Mouse (Mus musculus): ENCODE measurements around the gene Rpl35.

Gene Rpl35

GRCm38 (mm10) chr2:38997386-38998374 is 7.7 kb downstream of the Rpl35 start, which contains the start of gene Wdr38:
Gene Wdr38, plus strand, starts transcription at chr2:38997476.
- peak; percentile 74 to 86 for DNase-seq (ENCODE audit: low spot score in 2 of 2)

DNA sequence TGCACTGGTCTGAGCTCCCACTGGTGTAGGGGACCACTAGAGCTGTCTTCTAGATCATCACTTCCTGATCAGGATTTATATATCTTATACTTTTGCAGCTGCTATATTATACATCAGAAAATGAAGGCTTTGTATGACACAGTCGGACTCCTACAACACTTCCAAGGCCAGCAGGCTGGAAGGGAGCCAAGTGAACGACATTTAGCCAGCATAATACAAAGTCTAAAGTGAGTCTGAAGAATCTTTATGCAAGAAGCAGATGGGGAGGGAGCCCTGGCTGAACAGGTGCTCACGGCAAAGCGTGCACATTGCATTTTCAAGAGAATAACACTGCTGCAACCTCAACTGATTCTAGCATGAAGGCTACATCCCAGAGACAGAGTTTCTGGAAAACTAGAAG is 13.0 kb downstream of the Rpl35 start:
- no peak for DNase-seq (ENCODE audit: low spot score in 2 of 2)

- no peak for DNase-seq (ENCODE audit: low spot score in 2 of 2)
Measured at GRCm38 (mm10) chr2:38992004-38992403, 13.4 kb downstream of the Rpl35 start.

DNA sequence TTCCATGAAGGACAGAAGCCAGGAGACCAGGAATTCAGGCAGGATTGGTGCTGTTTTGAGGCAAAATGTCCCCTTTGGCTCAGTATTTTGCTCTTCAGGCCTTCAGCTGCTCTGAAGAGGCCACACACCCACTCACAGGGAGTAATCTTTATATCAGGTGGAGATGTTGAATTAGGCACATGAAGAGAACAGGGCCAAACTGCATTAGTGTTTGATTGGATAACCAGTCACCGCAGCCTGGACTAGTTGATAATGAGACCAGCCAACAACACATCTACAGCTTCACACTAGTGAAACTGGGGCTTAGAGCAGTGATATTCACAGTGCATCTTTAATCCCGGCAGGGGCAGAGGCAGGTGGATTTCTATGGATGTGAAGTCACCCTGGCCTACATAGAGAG is 16.5 kb downstream of the Rpl35 start:
- DNase-seq (ENCODE audit: low spot score in 2 of 2), result no peak

DNA sequence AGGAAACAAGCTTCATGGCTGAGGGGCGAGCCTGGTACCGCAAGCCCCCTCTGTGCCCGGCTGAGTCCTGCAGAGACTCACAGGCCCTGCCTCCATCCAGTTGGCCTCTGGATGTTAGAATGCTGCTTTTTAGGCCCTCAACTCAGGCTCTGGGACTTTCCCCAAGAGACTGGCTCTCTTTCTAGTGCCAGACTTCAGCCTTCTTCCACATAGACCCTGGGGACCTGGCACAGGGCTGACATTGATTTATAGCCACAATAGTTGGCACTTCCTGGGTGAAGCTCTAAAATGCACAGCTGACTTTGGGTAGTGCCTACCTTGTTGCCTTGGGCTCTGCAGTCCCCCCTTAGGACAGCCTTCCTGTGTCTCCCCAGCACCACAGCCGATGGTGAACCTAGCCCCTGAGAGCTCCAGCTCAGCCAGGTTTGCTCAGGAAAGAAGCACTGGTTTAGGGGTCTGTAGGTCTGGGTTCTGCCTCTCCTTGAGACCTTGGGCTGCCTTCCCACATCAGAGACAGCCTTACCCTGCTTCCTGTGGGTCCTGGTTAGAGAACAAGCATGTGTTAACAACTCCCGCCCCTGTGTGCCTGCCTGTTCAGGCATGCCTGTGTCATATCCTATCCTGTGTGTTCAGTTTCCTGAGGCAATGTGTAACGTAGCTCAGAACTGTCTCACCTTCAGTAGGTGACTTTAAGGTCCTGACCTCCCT is 17.5 kb downstream of the Rpl35 start:
- peak; percentile 23 to 51 for DNase-seq (ENCODE audit: low spot score in 2 of 2)

DNA sequence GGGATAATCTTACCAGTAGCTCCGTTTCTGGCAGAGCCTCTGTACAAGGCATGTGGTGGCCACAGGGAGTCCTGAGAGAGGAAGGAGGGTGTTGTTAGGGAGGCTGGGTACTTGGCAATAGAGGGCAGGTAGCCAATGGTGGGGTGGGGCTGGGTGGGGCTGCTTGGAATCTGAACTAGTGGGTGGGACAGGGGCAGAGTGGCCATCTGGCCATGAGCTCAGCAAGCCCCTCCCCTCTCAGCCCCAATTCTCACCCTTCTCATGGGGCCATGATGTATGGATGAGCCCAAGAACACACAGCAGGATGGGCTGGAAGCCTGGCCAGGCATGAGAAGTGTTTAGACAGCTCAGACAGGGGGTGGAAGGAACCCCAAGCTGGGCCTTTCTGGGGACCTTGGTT is 18.1 kb downstream of the Rpl35 start:
- no peak for DNase-seq (ENCODE audit: low spot score in 2 of 2)

GRCm38 (mm10) chr2:38986580-38986979 is 18.8 kb downstream of the Rpl35 start:
- DNase-seq (ENCODE audit: low spot score in 2 of 2), result no peak

DNA sequence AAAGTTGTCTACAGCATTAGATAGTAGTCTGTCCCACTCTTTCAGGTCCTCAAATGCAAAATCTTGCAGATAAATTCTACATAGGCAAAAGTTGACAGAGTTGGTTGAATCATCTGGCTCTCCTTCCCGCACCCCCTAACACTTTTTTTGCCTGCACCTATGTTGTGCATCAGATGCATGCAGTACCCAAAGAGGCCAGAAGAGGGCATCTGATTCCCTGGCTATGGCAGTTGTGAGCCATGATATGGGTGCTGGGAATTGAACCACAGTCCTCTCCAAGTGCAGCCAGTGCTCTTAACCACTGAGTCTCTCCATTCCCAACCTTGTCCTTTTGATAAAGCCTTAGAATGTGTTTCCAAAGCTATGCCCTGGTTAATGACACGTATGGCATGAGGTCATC is 22.0 kb downstream of the Rpl35 start:
- no peak for DNase-seq (ENCODE audit: low spot score in 2 of 2)

DNA sequence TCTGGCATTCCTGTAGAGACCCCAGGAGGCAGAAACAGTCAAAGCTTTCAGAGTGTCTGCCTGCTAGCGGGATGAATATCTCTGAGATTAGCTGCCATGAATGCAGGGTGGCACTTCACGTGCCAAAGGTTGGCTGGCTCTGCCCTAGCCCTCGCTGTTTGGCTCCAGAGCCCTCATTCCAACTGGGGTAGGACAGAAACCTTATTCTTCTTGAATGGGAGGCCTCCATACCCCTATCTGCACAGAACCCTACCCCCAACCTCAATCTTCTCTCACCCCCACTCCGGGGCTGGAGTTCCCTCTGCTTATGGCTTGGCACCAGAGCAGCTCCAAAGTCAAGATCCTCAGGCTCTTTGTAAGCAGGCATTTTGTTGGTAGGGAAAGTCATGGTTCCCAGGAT is 27.6 kb downstream of the Rpl35 start:
- no peak for DNase-seq (ENCODE audit: low spot score in 2 of 2)

GRCm38 (mm10) chr2:38975941-38976805 is 29.3 kb downstream of the Rpl35 start:
- no peak for DNase-seq (ENCODE audit: low spot score in 2 of 2)

GRCm38 (mm10) chr2:38975181-38975580 is 30.2 kb downstream of the Rpl35 start:
- no peak for DNase-seq (ENCODE audit: low spot score in 2 of 2)

GRCm38 (mm10) chr2:38974171-38974570 is 31.3 kb downstream of the Rpl35 start:
- no peak for DNase-seq (ENCODE audit: low spot score in 2 of 2)

GRCm38 (mm10) chr2:38973701-38974100 is 31.7 kb downstream of the Rpl35 start:
- DNase-seq (ENCODE audit: low spot score in 2 of 2), result no peak

GRCm38 (mm10) chr2:38973223-38973622 is 32.2 kb downstream of the Rpl35 start:
- DNase-seq (ENCODE audit: low spot score in 2 of 2), result no peak

DNA sequence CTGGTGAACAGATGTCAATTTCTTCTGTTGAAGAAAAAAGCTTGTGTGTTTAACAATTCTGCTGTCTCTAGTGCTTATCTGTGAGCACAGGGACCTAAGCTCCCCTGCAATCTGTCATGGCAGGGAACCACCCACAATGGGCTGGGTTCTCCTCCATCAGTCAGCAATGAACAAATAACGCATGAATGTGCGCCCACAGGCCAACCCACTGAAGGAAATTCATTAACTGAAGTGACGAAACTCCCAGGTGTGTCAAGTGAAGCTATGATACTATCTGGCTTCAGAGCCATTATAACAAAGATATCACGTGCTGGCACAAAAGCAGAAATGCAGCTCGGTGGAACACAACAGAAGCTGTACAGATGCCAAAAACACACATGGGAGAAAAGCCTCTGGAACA is 35.4 kb downstream of the Rpl35 start:
- DNase-seq (ENCODE audit: low spot score in 2 of 2), result no peak

GRCm38 (mm10) chr2:38969650-38970049 is 35.8 kb downstream of the Rpl35 start:
- DNase-seq (ENCODE audit: low spot score in 2 of 2), result no peak

DNA sequence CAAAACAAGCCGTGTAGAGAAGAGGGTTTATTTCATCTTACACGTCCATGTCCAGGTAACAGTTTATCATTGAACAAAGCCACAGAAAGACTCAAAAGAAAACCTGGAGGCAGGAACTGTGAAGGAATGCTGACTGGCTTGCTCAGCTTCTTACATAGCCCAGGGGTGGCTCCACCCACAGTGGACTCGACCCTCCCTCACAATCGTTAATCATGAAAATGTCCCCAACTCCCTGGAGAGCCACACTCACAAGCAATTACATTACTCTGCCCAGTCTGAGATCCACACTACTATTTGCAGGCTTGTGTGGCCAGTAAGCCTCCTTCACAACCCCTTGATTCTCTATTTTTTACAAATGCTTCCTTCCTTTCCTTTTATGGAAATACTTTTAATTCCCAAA is 41.2 kb downstream of the Rpl35 start:
- no peak for DNase-seq (ENCODE audit: low spot score in 2 of 2)

GRCm38 (mm10) chr2:38957671-38958223 is 47.7 kb downstream of the Rpl35 start:
- no peak for DNase-seq (ENCODE audit: low spot score in 2 of 2)

- DNase-seq (ENCODE audit: low spot score in 2 of 2), result no peak
Measured at GRCm38 (mm10) chr2:38956062-38956461, 49.4 kb downstream of the Rpl35 start.

- no peak for DNase-seq (ENCODE audit: low spot score in 2 of 2)
Measured at GRCm38 (mm10) chr2:38953152-38953883, 52.1 kb downstream of the Rpl35 start.
